Mouse (Mus musculus): Measurements from ENCODE around the gene Tcf12. TPM values are rescaled to one million over a fixed set of nuclear protein-coding genes. Genes with fewer than 3 reads are reported as not detected.

Gene Tcf12
- polyA plus RNA-seq, 1 experiment from 2014 or later, result 108 TPM

DNA sequence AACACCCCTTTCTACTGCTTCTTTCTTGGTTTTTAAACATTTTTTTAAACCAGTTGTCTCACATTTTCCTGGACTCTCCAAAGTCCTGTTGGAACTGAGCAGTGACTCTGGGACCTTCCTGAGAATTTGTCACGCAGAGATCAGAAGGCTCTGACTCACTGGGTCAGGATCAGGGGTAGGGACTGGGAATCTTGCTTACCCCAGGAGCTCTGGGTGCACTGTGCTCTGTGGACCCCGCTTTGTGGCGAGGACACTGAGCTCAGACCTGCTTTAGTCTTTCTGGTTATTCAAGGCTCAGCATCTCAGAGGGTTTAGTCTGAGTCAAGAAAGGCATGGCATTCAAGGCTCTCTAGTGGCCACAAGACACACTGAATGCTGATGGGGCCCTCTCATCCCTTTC, 281.9 kb downstream of the Tcf12 start:
- Histone ChIP-seq H3K4me3 (ENCODE audit: low read length) (no peak overlapping the region), H3K36me3 (ENCODE audit: control insufficient read depth, insufficient read depth, low read length) (no peaks in the 10 kb centered on the region), H3K27me3 (ENCODE audit: control insufficient read depth, insufficient read depth, low read length) (no peaks in the 10 kb centered on the region), H3K27ac (ENCODE audit: low read depth, low read length) (no peak overlapping the region), H3K4me1 (ENCODE audit: control insufficient read depth, insufficient read depth, low read length) (peaks cover 6% of the 10 kb centered on the region; the same call in 1 of the 2 replicates), H3K4me2 (replicated peaks; ENCODE audit: low read depth, low read length) (no peak overlapping the region), H3K9me3 (ENCODE audit: control insufficient read depth, low read length) (no peaks in the 10 kb centered on the region), H3K9ac (ENCODE audit: low read depth, low read length) (no peak overlapping the region)
- WGBS, result 71% methylated on average over 3 of the region's 3 CpGs
- ATAC-seq (ENCODE audit: low FRiP score, low TSS enrichment), result no peak

DNA sequence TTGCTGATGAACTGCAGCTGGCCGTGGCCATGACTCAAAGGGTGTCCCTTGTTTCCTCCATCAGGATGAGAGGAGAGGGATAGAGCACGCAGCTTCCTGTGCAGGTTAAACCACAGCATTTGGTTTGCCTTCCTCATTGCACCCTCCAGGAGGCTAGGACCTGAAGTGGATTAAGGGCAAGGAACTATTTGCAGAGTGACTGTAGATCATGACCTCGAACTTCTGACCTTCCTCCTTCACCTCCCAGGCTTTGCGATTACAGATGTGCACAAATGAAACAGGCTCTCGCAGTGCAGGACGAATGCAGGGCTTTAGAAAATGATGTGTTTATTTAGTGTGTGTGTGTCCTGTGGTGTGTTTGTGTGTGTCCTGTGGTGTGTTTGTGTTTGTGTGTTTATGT, 282.5 kb downstream of the Tcf12 start:
- Histone ChIP-seq H3K9ac (ENCODE audit: low read depth, low read length) (no peak overlapping the region), H3K4me3 (ENCODE audit: low read length) (no peak overlapping the region), H3K27ac (ENCODE audit: low read depth, low read length) (no peak overlapping the region), H3K4me2 (replicated peaks; ENCODE audit: low read depth, low read length) (no peak overlapping the region), H3K9me3 (ENCODE audit: control insufficient read depth, low read length) (no peaks in the 10 kb centered on the region), H3K27me3 (ENCODE audit: control insufficient read depth, insufficient read depth, low read length) (no peaks in the 10 kb centered on the region), H3K36me3 (ENCODE audit: control insufficient read depth, insufficient read depth, low read length) (no peaks in the 10 kb centered on the region), H3K4me1 (ENCODE audit: control insufficient read depth, insufficient read depth, low read length) (peaks cover 6% of the 10 kb centered on the region; the same call in 1 of the 2 replicates)
- ATAC-seq (ENCODE audit: low FRiP score, low TSS enrichment), result no peak
- 38% methylated on average over 6 of the region's 6 CpGs for WGBS

DNA sequence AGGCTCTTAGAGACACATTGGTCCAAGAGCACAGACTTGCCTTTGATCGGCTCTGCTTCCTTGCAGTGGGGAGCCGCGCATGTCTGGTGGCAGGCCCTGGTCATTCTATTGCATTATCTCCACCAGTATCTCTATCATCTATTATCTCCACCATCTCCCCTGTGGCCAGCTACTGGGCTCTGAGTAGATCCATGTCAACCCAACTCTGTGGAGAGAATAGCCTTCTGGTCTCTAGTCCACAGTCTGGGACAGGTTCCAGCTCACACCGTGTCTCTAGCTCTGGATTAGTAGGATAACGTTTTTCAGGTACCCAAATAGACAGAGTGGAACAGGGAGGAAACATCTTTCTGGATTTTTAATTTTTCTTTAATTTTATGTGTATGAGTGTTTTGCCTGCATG, 284.3 kb downstream of the Tcf12 start:
- Histone ChIP-seq H3K9ac (ENCODE audit: low read depth, low read length) (no peak overlapping the region), H3K4me3 (ENCODE audit: low read length) (no peak overlapping the region), H3K4me1 (ENCODE audit: control insufficient read depth, insufficient read depth, low read length) (peaks cover 6% of the 10 kb centered on the region; the same call in 1 of the 2 replicates), H3K27ac (ENCODE audit: low read depth, low read length) (no peak overlapping the region), H3K4me2 (replicated peaks; ENCODE audit: low read depth, low read length) (no peak overlapping the region), H3K36me3 (ENCODE audit: control insufficient read depth, insufficient read depth, low read length) (no peaks in the 10 kb centered on the region), H3K9me3 (ENCODE audit: control insufficient read depth, low read length) (no peaks in the 10 kb centered on the region), H3K27me3 (ENCODE audit: control insufficient read depth, insufficient read depth, low read length) (no peaks in the 10 kb centered on the region)
- 93% methylated on average over 5 of the region's 5 CpGs for WGBS
- no peak for ATAC-seq (ENCODE audit: low FRiP score, low TSS enrichment)

DNA sequence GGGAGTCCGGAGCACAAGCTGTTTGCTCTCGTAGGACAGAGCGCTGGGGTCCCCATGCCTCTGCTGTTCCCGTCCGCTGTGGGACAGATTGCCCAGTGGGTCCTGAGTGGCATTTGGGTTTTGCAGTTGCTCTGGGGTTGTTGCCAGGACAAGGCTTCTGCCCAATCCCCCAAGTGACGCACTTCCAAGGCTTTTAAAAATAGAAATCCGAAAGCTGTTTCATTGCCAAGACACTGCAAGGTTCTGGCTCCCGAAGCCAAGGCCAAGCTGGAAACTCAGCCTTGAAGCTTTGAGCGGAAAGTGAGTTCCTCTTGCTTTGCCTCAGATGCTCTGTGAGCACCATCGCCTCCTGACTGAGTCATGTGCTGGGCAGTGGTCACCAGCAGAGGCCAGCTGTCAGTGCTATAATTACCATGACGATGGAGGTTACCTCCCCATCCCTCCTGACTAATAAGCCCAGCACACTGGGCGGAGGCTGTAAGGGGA, 285.6 kb downstream of the Tcf12 start:
- H3K9me3 ChIP-seq (ENCODE audit: control insufficient read depth, low read length), result no peaks in the 10 kb centered on the region
- ATAC-seq (ENCODE audit: low FRiP score, low TSS enrichment), result no peak
- peaks cover 6% of the 10 kb centered on the region; the same call in 1 of the 2 replicates for H3K4me1 ChIP-seq (ENCODE audit: control insufficient read depth, insufficient read depth, low read length)
- 57% methylated on average over 12 of the region's 12 CpGs for WGBS
- no peaks in the 10 kb centered on the region for H3K36me3 ChIP-seq (ENCODE audit: control insufficient read depth, insufficient read depth, low read length)
- H3K27me3 ChIP-seq (ENCODE audit: control insufficient read depth, insufficient read depth, low read length), result no peaks in the 10 kb centered on the region
- no peak overlapping the region for H3K9ac ChIP-seq (ENCODE audit: low read depth, low read length)
- H3K4me2 ChIP-seq (replicated peaks; ENCODE audit: low read depth, low read length), result no peak overlapping the region
- no peak overlapping the region for H3K27ac ChIP-seq (ENCODE audit: low read depth, low read length)
- H3K4me3 ChIP-seq (ENCODE audit: low read length), result no peak overlapping the region

DNA sequence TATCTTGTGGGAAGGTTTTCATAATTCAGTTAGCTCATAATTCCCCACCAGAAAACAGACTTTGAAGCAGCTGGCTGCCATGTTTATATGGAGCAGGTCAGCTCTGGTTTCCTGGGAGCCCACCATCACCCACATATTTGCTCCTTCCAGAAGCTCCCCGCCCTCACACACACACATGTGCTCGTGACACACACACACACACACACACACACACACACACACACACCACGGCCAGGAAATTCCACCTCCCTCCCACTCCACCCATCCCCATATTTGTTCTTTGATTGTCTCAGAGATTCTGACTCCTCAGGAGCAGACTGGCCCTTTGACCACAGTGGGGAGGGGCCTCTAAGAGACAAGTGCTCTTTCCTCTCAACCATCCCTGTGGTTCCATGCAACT, 289.7 kb downstream of the Tcf12 start:
- no peak overlapping the region for H3K4me3 ChIP-seq (ENCODE audit: low read length)
- 90% methylated on average over 3 of the region's 3 CpGs for WGBS
- ATAC-seq (ENCODE audit: low FRiP score, low TSS enrichment), result no peak
- peaks cover 6% of the 10 kb centered on the region; the same call in 1 of the 2 replicates for H3K4me1 ChIP-seq (ENCODE audit: control insufficient read depth, insufficient read depth, low read length)
- no peaks in the 10 kb centered on the region for H3K9me3 ChIP-seq (ENCODE audit: control insufficient read depth, low read length)
- no peak overlapping the region for H3K27ac ChIP-seq (ENCODE audit: low read depth, low read length)
- no peak overlapping the region for H3K9ac ChIP-seq (ENCODE audit: low read depth, low read length)
- no peak overlapping the region for H3K4me2 ChIP-seq (replicated peaks; ENCODE audit: low read depth, low read length)
- no peaks in the 10 kb centered on the region for H3K36me3 ChIP-seq (ENCODE audit: control insufficient read depth, insufficient read depth, low read length)
- H3K27me3 ChIP-seq (ENCODE audit: control insufficient read depth, insufficient read depth, low read length), result peaks cover 2% of the 10 kb centered on the region; the same call in 1 of the 2 replicates

DNA sequence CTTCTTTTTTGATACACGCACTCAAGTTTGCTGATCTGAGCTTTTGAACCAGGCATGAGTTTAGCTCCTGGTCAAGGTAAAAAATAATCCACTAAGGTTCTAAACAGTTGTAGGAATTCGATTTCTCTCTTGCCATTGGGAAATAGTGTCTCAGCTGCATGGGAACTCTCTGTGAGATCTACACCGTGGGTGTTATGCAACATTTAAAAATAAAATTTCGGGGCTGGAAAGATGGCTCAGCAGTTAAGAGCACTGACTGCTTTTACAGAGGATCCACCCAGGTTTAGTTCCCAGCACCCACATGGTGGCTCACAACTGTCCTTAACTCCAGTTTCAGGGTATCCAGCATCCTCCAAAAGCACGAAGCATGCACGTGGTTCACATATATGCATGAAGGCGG, 293.2 kb downstream of the Tcf12 start:
- 92% methylated on average over 7 of the region's 7 CpGs for WGBS
- no peak overlapping the region for H3K9ac ChIP-seq (ENCODE audit: low read depth, low read length)

DNA sequence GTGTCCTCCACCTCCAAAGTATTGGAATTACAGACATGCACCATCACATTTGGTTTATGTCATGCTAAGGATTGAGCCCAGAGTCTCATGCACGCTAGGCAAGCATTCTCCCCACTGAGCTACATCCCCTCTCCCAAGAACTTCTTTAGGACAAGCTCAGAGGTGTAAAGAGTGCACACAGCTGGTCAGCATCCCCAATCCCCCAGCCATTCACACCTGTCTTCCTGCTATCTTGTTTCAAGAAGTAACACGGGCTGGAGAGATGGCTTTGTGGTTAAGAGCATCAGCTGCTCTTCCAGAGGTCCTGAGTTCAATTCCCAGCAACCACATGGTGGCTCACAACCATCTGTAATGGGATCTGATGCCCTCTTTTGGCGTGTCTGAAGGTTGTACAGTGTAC, 295.6 kb downstream of the Tcf12 start:
- WGBS, result 32% methylated on average over 3 of the region's 3 CpGs
- Histone ChIP-seq H3K27ac (ENCODE audit: low read depth, low read length) (no peak overlapping the region), H3K4me1 (ENCODE audit: control insufficient read depth, insufficient read depth, low read length) (0 out of 2 replicates have a peak, but pooled peaks cover 5% of the 10 kb centered on the region), H3K9me3 (ENCODE audit: control insufficient read depth, low read length) (no peaks in the 10 kb centered on the region), H3K4me3 (ENCODE audit: low read length) (no peak overlapping the region), H3K36me3 (ENCODE audit: control insufficient read depth, insufficient read depth, low read length) (no peaks in the 10 kb centered on the region), H3K9ac (ENCODE audit: low read depth, low read length) (no peak overlapping the region), H3K4me2 (replicated peaks; ENCODE audit: low read depth, low read length) (no peak overlapping the region), H3K27me3 (ENCODE audit: control insufficient read depth, insufficient read depth, low read length) (peaks cover 2% of the 10 kb centered on the region; the same call in 1 of the 2 replicates)
- ATAC-seq (ENCODE audit: low FRiP score, low TSS enrichment), result no peak

More for the DNA sequence above, 293.2 kb downstream of the Tcf12 start:
- Histone ChIP-seq H3K4me1 (ENCODE audit: control insufficient read depth, insufficient read depth, low read length) (no peaks in the 10 kb centered on the region), H3K9me3 (ENCODE audit: control insufficient read depth, low read length) (no peaks in the 10 kb centered on the region), H3K4me2 (replicated peaks; ENCODE audit: low read depth, low read length) (no peak overlapping the region), H3K4me3 (ENCODE audit: low read length) (no peak overlapping the region), H3K27ac (ENCODE audit: low read depth, low read length) (no peak overlapping the region), H3K36me3 (ENCODE audit: control insufficient read depth, insufficient read depth, low read length) (no peaks in the 10 kb centered on the region), H3K27me3 (ENCODE audit: control insufficient read depth, insufficient read depth, low read length) (peaks cover 2% of the 10 kb centered on the region; the same call in 1 of the 2 replicates)
- ATAC-seq (ENCODE audit: low FRiP score, low TSS enrichment), result no peak

DNA sequence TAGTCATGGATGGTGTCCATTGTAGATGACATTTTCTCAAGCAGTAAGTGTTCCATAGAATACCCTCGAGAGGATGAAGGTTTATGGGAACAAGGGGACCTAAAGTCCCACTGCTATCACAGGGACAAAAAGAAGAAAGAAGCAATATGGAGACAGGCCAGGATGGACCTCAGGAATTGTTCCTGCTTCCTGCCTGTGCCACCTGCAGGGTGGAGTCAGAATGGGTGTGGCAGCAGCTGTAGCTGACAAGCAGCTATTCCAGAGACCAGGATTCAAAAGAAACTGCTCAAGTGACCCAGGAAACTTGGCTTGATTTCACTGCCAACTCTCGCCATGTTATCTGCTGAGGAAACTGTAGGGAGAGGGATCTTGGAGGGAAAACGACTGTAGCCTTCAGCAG, 298.1 kb downstream of the Tcf12 start:
- Histone ChIP-seq H3K4me2 (replicated peaks; ENCODE audit: low read depth, low read length) (no peak overlapping the region), H3K9ac (ENCODE audit: low read depth, low read length) (no peak overlapping the region), H3K4me1 (ENCODE audit: control insufficient read depth, insufficient read depth, low read length) (peaks cover 8% of the 10 kb centered on the region; the same call in 1 of the 2 replicates), H3K36me3 (ENCODE audit: control insufficient read depth, insufficient read depth, low read length) (no peaks in the 10 kb centered on the region), H3K9me3 (ENCODE audit: control insufficient read depth, low read length) (no peaks in the 10 kb centered on the region), H3K27me3 (ENCODE audit: control insufficient read depth, insufficient read depth, low read length) (peaks cover 2% of the 10 kb centered on the region; the same call in 1 of the 2 replicates), H3K27ac (ENCODE audit: low read depth, low read length) (no peak overlapping the region), H3K4me3 (ENCODE audit: low read length) (no peak overlapping the region)
- 84% methylated on average over 3 of the region's 3 CpGs for WGBS
- no peak for ATAC-seq (ENCODE audit: low FRiP score, low TSS enrichment)

DNA sequence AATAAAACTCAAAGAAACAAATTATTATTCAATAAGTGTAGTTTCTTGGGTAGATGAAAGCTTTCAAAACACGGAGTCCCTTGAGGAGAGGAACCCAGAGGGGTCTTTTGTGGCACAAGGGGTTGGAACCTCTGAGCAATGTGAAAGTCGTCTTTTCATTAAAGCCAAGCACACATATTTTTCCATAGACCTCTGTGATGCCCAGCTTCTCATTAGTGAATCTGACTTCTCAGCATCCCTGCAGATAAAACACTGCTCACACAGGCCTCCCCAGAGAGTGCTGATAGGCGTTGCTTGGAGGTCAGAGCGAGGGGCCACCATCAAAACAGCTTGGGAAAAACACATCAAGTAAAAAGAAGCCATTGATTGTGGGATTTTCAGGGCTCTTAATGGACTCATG, 298.8 kb downstream of the Tcf12 start:
- Histone ChIP-seq H3K4me1 (ENCODE audit: control insufficient read depth, insufficient read depth, low read length) (peaks cover 8% of the 10 kb centered on the region; the same call in 1 of the 2 replicates), H3K9me3 (ENCODE audit: control insufficient read depth, low read length) (no peaks in the 10 kb centered on the region), H3K4me3 (ENCODE audit: low read length) (no peak overlapping the region), H3K27me3 (ENCODE audit: control insufficient read depth, insufficient read depth, low read length) (no peaks in the 10 kb centered on the region), H3K4me2 (replicated peaks; ENCODE audit: low read depth, low read length) (no peak overlapping the region), H3K36me3 (ENCODE audit: control insufficient read depth, insufficient read depth, low read length) (no peaks in the 10 kb centered on the region), H3K27ac (ENCODE audit: low read depth, low read length) (no peak overlapping the region), H3K9ac (ENCODE audit: low read depth, low read length) (no peak overlapping the region)
- ATAC-seq (ENCODE audit: low FRiP score, low TSS enrichment), result no peak
- WGBS, result 55% methylated on average over 4 of the region's 4 CpGs

Data from kidney, embryonic 14.5 days (tissue).